Mouse (Mus musculus) neural tube, embryonic 14.5 days (tissue): ENCODE data around the gene Olfml2b. TPM values are rescaled to one million over a fixed set of nuclear protein-coding genes. Genes with fewer than 3 reads are reported as not detected.

ENCODE experiments used
- ATAC-seq: fragments of 200-750 bp; cut with Nextera tagmentation; 2 replicates; pipeline ENCODE4 v1.8.0; 2017; ENCODE audit warnings: low read depth, mild to moderate bottlenecking, moderate TSS enrichment, moderate library complexity
- H3K27ac ChIP-seq: fragments of 300-500 bp; sonication (generic); 2 replicates; pipeline ENCODE4 v1.5.1; 2014; ENCODE audit warnings: low read depth, mild to moderate bottlenecking, control low read depth, low read length, moderate library complexity, mixed read lengths
- H3K27me3 ChIP-seq: fragments of 300-500 bp; sonication (generic); 2 replicates; pipeline ENCODE4 v1.6.1; 2014; ENCODE audit warnings: low read length; ENCODE audit not compliant: control insufficient read depth, insufficient read depth
- H3K36me3 ChIP-seq: fragments of 300-500 bp; sonication (generic); 2 replicates; pipeline ENCODE4 v1.6.1; 2014; ENCODE audit warnings: low read length, mixed read lengths; ENCODE audit not compliant: control insufficient read depth, insufficient read depth
- H3K4me1 ChIP-seq: fragments of 300-500 bp; sonication (generic); 2 replicates; pipeline ENCODE4 v1.6.1; 2014; ENCODE audit warnings: low read length; ENCODE audit not compliant: control insufficient read depth, insufficient read depth
- H3K4me2 ChIP-seq: fragments of 300-500 bp; sonication (generic); 2 replicates; pipeline ENCODE4 v1.6.1; 2014; ENCODE audit warnings: mild to moderate bottlenecking, low read depth, low read length, control low read depth
- H3K4me3 ChIP-seq: fragments of 300-500 bp; sonication (generic); 2 replicates; pipeline ENCODE4 v1.5.1; 2014; ENCODE audit warnings: low read depth, low read length, control low read depth, mixed read lengths
- H3K9ac ChIP-seq: fragments of 300-500 bp; sonication (generic); replicated peaks from 2 replicates; pipeline ENCODE4 v1.6.1; 2014; ENCODE audit warnings: low read depth, mild to moderate bottlenecking, control low read depth, low read length, mixed read lengths
- H3K9me3 ChIP-seq: fragments of 300-500 bp; sonication (generic); 2 replicates; pipeline ENCODE4 v1.6.1; 2016; ENCODE audit warnings: low read length; ENCODE audit not compliant: control insufficient read depth
- WGBS: fragments of 180-500 bp; shearing (Covaris S2); extraction: QIAGEN DNeasy Blood & Tissue Kit; methylation state at CpG from one replicate; pipeline ENCODE4 v1.1.7; 2014; 5-methylcytosine and 5-hydroxymethylcytosine counted together
- polyA plus RNA-seq: library from polyadenylated mRNA; unstranded; fragments of >200 nt; fragmentation: Nextera tagmentation; extraction: Ambion mirVana; gene quantifications from 2 replicates; pipeline ENCODE4 v1.2.1, GENCODE M21; 2014

Gene Olfml2b
- polyA plus RNA-seq, 1 experiment from 2014 or later = 3.6 TPM

GRCm38 (mm10) chr1:170679624-170680023 is 35.3 kb downstream of the Olfml2b start:
- ATAC-seq = no peak
- WGBS = 54% methylated on average over 2 of the region's 2 CpGs
- H3K27ac ChIP-seq = no peak overlapping the region
- H3K9ac ChIP-seq = no peak overlapping the region
- H3K27me3 ChIP-seq = no peaks in the 10 kb centered on the region
- H3K36me3 ChIP-seq = no peaks in the 10 kb centered on the region
- H3K4me2 ChIP-seq = no peak overlapping the region
- no peak overlapping the region for H3K4me3 ChIP-seq
- H3K4me1 ChIP-seq = no peaks in the 10 kb centered on the region
- H3K9me3 ChIP-seq = no peaks in the 10 kb centered on the region

DNA sequence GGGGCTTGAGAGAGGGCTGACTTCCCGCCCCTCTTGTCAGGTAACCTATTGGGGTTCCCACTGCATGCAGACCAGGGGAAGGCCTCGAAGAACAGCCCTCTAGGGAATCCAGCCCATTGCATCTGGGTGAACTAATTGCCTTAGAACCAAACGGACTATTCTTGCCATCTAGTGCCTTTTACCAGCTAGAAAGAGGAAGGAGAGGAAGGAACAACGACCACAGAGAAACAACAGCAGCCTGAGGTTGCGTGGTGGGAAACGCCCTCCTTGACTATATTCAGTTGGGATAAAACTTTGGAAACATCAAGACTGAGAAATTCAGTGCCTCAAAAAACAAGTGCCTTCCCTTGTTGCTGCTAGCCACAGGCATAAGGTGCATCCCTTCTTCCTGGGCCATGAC is 39.5 kb downstream of the Olfml2b start:
- Histone ChIP-seq H3K27ac (no peak overlapping the region), H3K27me3 (no peaks in the 10 kb centered on the region), H3K4me1 (no peaks in the 10 kb centered on the region), H3K4me2 (no peak overlapping the region), H3K36me3 (no peaks in the 10 kb centered on the region), H3K9ac (no peak overlapping the region), H3K9me3 (no peaks in the 10 kb centered on the region), H3K4me3 (no peak overlapping the region)
- 84% methylated on average over 6 of the region's 6 CpGs for WGBS
- ATAC-seq = no peak

DNA sequence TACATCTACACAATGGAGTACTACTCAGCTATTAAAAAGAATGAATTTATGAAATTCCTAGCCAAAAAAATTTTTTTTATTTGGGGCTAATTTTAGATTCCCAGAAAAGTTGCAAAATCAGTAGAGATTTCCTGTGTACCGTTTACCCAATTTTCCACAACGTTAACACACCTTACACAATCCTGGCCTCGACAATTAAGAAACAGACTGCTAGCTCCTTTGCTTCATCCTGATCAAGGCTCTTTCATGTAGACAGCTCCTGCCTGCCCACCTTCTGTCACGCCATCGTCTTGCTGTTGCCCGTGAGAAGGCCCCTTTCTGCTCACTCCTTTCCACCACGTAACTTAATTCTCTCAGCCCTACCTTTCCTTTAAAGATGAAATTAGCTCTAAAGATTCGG is 45.4 kb downstream of the Olfml2b start:
- ATAC-seq = no peak
- Histone ChIP-seq H3K4me3 (no peak overlapping the region), H3K9ac (no peak overlapping the region), H3K4me1 (no peaks in the 10 kb centered on the region), H3K36me3 (no peaks in the 10 kb centered on the region), H3K4me2 (no peak overlapping the region), H3K27me3 (no peaks in the 10 kb centered on the region), H3K27ac (no peak overlapping the region), H3K9me3 (no peaks in the 10 kb centered on the region)
- 96% methylated on average over 8 of the region's 8 CpGs for WGBS

GRCm38 (mm10) chr1:170691301-170691700 is 47.0 kb downstream of the Olfml2b start:
- no peak for ATAC-seq
- Histone ChIP-seq H3K36me3 (no peaks in the 10 kb centered on the region), H3K27ac (no peak overlapping the region), H3K27me3 (no peaks in the 10 kb centered on the region), H3K4me3 (no peak overlapping the region), H3K4me1 (no peaks in the 10 kb centered on the region), H3K4me2 (no peak overlapping the region), H3K9me3 (no peaks in the 10 kb centered on the region), H3K9ac (no peak overlapping the region)
- WGBS = 90% methylated on average over 5 of the region's 5 CpGs

DNA sequence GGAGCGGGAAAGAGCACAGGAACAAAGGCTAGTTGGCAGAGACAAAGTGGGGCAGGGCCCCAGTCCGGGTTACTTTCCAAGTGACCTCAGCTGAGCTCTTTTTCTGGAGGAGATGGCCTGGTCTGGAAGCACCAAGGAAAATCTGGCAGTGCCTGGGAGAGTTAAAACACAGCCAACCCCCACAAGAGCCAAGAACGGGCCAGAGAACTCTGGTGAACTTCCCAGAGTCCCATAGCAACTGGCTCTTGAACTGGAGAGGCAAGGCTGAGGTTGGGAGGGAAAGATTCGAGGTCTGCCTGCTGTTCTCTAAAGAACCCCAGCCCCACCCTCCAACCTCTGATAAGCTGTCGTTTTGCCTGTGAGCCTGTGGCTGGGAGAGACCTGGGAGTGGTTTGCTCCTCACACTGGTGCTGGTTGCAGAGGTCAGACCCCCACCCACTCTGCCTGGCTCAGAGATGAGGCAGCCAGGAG is 50.5 kb downstream of the Olfml2b start:
- no peak overlapping the region for H3K9ac ChIP-seq
- WGBS = 65% methylated on average over 5 of the region's 5 CpGs
- no peak for ATAC-seq

DNA sequence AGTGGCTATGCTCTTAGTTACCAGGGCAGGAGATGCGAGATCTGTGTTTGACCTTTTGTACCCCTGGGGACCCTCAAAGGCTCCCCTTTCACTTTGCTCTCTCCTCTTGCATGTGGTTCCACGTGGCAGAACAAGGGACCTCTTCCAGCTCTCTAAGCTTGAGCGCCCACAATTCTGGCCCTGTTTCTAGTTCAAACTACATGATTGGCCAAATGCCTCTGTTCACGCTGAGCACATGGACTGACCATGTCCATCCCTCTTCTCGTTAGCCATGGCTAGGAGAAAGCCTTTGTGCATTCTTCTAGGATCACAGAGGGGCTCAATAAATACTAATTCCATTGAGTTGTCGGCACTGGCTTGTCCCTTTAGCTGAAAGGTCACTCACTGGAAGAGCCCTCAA is 51.0 kb downstream of the Olfml2b start:
- 63% methylated on average over 6 of the region's 6 CpGs for WGBS
- Histone ChIP-seq H3K4me1 (no peaks in the 10 kb centered on the region), H3K4me3 (no peak overlapping the region), H3K27ac (no peak overlapping the region), H3K27me3 (no peaks in the 10 kb centered on the region), H3K9me3 (no peaks in the 10 kb centered on the region), H3K9ac (no peak overlapping the region), H3K36me3 (no peaks in the 10 kb centered on the region), H3K4me2 (no peak overlapping the region)
- ATAC-seq = no peak

More for the DNA sequence above, 50.5 kb downstream of the Olfml2b start:
- H3K9me3 ChIP-seq = no peaks in the 10 kb centered on the region
- no peaks in the 10 kb centered on the region for H3K27me3 ChIP-seq
- H3K4me3 ChIP-seq = no peak overlapping the region
- H3K4me1 ChIP-seq = no peaks in the 10 kb centered on the region
- H3K27ac ChIP-seq = no peak overlapping the region
- H3K36me3 ChIP-seq = no peaks in the 10 kb centered on the region
- H3K4me2 ChIP-seq = no peak overlapping the region

- no peak overlapping the region for H3K4me3 ChIP-seq
- H3K4me1 ChIP-seq = no peaks in the 10 kb centered on the region
- no peak overlapping the region for H3K9ac ChIP-seq
- WGBS = 96% methylated on average over 8 of the region's 8 CpGs
- no peaks in the 10 kb centered on the region for H3K36me3 ChIP-seq
- no peaks in the 10 kb centered on the region for H3K9me3 ChIP-seq
- ATAC-seq = no peak
- H3K4me2 ChIP-seq = no peak overlapping the region
- H3K27ac ChIP-seq = no peak overlapping the region
- H3K27me3 ChIP-seq = no peaks in the 10 kb centered on the region
Measured at GRCm38 (mm10) chr1:170696996-170697395, 52.7 kb downstream of the Olfml2b start.

DNA sequence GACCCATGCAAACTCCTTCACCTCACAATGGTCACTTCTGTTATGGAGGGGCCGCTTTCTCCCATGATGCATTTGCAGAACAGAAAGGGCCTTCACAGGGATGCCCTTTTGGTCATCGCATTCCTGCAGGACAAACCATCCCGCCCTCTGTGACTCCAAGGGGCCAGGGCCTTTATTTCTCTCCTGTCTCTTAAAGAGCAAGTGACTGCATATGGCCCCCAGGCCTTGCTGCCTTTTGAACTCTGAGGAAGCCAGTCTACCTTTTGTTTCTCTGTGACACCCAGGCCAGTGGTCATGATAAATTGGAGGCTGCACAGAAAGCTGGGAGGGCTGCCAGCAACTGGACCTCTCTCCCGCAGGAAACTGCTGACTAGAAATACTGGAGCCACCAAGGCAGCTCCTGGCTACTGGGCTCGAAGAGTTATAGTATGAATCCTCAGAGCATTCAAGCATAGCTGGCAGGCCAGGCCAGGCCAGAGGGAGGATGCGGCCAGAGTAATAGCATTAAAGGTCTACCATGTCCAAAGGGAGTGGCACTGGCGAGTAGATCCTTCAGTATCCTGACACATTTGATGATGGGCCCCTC is 53.5 kb downstream of the Olfml2b start:
- Histone ChIP-seq H3K27me3 (no peaks in the 10 kb centered on the region), H3K27ac (no peak overlapping the region), H3K4me2 (no peak overlapping the region), H3K9me3 (no peaks in the 10 kb centered on the region), H3K4me3 (no peak overlapping the region), H3K9ac (no peak overlapping the region), H3K36me3 (no peaks in the 10 kb centered on the region), H3K4me1 (no peaks in the 10 kb centered on the region)
- ATAC-seq = no peak; the same call in 1 of the 2 replicates
- WGBS = 53% methylated on average over 7 of the region's 7 CpGs

DNA sequence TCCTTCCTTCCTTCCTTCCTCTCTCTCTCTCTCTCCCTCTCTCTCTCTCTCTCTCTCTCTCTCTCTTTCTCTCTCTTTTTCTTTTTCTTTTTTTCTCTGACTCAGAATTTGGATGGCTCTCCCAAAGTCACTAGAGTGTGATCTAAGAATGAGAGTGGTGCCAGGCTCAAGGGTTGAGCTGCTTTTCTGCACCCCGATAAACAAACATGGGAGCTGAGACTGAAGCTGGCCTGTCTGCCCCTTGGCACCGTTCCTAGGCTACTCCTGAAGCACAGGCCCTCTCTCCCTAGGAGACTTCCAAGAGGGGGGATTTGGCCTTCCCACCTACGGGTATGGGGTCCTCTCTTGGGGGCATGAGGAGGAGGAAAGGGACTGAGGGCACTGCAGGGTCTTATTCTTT is 54.4 kb downstream of the Olfml2b start:
- no peak for ATAC-seq
- Histone ChIP-seq H3K9ac (no peak overlapping the region), H3K9me3 (no peaks in the 10 kb centered on the region), H3K27me3 (no peaks in the 10 kb centered on the region), H3K36me3 (no peaks in the 10 kb centered on the region), H3K4me2 (no peak overlapping the region), H3K4me3 (no peak overlapping the region), H3K27ac (no peak overlapping the region), H3K4me1 (no peaks in the 10 kb centered on the region)
- 90% methylated on average over 3 of the region's 3 CpGs for WGBS
